Comparison of ENCODE assay signal across 13 mouse cellular contexts in the genomic region with DNA sequence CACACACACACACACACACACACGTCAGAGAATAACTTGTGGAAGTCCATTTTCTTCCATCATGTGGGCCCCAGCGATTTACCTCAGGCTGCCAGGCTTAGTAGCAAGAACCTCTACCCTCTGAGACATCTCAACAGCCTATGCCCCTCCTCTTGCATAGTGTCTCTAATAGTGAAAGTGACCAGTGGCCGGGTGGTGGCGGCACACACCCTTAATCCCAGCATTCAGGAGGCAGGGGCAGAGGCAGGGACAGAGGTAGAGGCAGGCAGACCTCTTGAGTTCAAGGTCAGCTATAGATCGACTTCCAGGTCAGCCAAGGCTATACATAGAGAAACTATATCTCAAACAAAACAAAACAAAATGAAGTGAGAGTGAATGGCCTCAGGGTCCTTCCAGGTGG. TPM values are rescaled to one million over a fixed set of nuclear protein-coding genes. Genes with fewer than 3 reads are reported as not detected.
A peak's percentile ranks its signal among the peaks of the same experiment; 100 is the strongest.
DNase-seq lines count a peak whose midpoint lies in the region; ATAC-seq and TF ChIP-seq lines count a peak whose summit lies in the region.
"Had no signal": no experiment of that assay in that cellular context is flagged by ENCODE, and none has a peak within 500 bp of the region (broad histone marks: within the 10 kb centered on the region; RNA-seq: fewer than 3 reads in every experiment).

No protein-coding gene starts in this region.

- DNase-seq in adrenal gland, adult 2 months, result peak; percentile 26
- DNase-seq in adrenal gland, adult 18-20 months (ENCODE audit: low spot score in 2 of 2), result no peak
- DNase-seq in kidney, adult 2 months, result no peak
- no peak for DNase-seq in kidney, postnatal 10 days
- peak; percentile 38 for DNase-seq in 3T3-L1 (ENCODE audit: low read depth, low spot score)
- DNase-seq in layer of hippocampus, adult 18-20 months (ENCODE audit: low spot score in 2 of 2), result no peak
- DNase-seq in ovary, adult 18-20 months (ENCODE audit: low spot score), result no peak
- DNase-seq: lung, postnatal 14 days; right cerebral cortex, postnatal 25 days had no signal

- 39% methylated on average over 5 of the region's 5 CpGs for WGBS in kidney, adult 2 months
- WGBS in heart, embryonic 14.5 days, result 25% methylated on average over 5 of the region's 5 CpGs

- no peak for ATAC-seq in heart, embryonic 14.5 days (ENCODE audit: insufficient number of reproducible peaks, insufficient read depth, low FRiP score, low read depth)

- H3K4me3 ChIP-seq in kidney, adult 2 months (ENCODE audit: insufficient read depth, low read depth, low read length), result no peak overlapping the region
- no peak overlapping the region for H3K4me3 ChIP-seq in heart, embryonic 14.5 days (ENCODE audit: control insufficient read depth in 1 of 2, insufficient read depth in 1 of 2, low read depth in 1 of 2, low read length in 2 of 2)
- H3K4me3 ChIP-seq: embryonic facial prominence, embryonic 13.5 days; limb, embryonic 13.5 days; midbrain, embryonic 12.5 days had no signal

- H3K4me1 ChIP-seq in kidney, adult 2 months (ENCODE audit: control insufficient read depth, insufficient read depth, low read length), result no peaks in the 10 kb centered on the region
- H3K4me1 ChIP-seq in heart, embryonic 14.5 days (ENCODE audit: control insufficient read depth in 2 of 2, insufficient read depth in 2 of 2, low read length in 2 of 2), result peaks cover 37 to 47% of the 10 kb centered on the region in 2 experiments

- H3K9ac ChIP-seq in heart, embryonic 14.5 days (ENCODE audit: low read length), result no peak overlapping the region
- H3K9ac ChIP-seq: embryonic facial prominence, embryonic 13.5 days; limb, embryonic 13.5 days; midbrain, embryonic 12.5 days had no signal

- no peaks in the 10 kb centered on the region for H3K27me3 ChIP-seq in kidney, adult 2 months (replicated peaks; ENCODE audit: control insufficient read depth, insufficient read depth, low read length)
- H3K27me3 ChIP-seq in heart, embryonic 14.5 days (ENCODE audit: control insufficient read depth, insufficient read depth, low read length), result no peaks in the 10 kb centered on the region
- H3K27me3 ChIP-seq: embryonic facial prominence, embryonic 13.5 days had no signal

- no peak overlapping the region for H3K4me2 ChIP-seq in heart, embryonic 14.5 days (ENCODE audit: low read length)
- H3K4me2 ChIP-seq: embryonic facial prominence, embryonic 13.5 days; limb, embryonic 13.5 days; midbrain, embryonic 12.5 days had no signal

- H3K27ac ChIP-seq in kidney, adult 2 months (ENCODE audit: insufficient read depth, low read depth, low read length), result no peak overlapping the region
- peak overlapping the region; percentile 82 to 86 for H3K27ac ChIP-seq in heart, embryonic 14.5 days (replicated peaks in 1 of 2; ENCODE audit: control insufficient read depth in 1 of 2, insufficient read depth in 1 of 2, low read depth in 2 of 2, low read length in 2 of 2)
- H3K27ac ChIP-seq: embryonic facial prominence, embryonic 13.5 days; limb, embryonic 13.5 days; midbrain, embryonic 12.5 days had no signal

- no peaks in the 10 kb centered on the region for H3K36me3 ChIP-seq in kidney, adult 2 months (ENCODE audit: control insufficient read depth, insufficient read depth, low read length)
- no peaks in the 10 kb centered on the region for H3K36me3 ChIP-seq in heart, embryonic 14.5 days (ENCODE audit: control insufficient read depth, insufficient read depth, low read length)
- H3K36me3 ChIP-seq: embryonic facial prominence, embryonic 13.5 days; limb, embryonic 13.5 days; midbrain, embryonic 12.5 days had no signal

- no peaks in the 10 kb centered on the region for H3K9me3 ChIP-seq in heart, embryonic 14.5 days (ENCODE audit: control insufficient read depth, low read length)
- H3K9me3 ChIP-seq: embryonic facial prominence, embryonic 13.5 days; limb, embryonic 13.5 days; midbrain, embryonic 12.5 days had no signal

- no peak for TF ChIP-seq POLR2A in kidney, adult 2 months (IDR thresholded peaks at IDR 0.05; ENCODE audit: low read depth, low read length)

- peak; percentile 29; the same call in 1 of the 2 replicates for TF ChIP-seq CTCF in kidney, adult 2 months (conservative IDR thresholded peaks at IDR 0.05; ENCODE audit: insufficient read depth, insufficient read length, low read depth, low read length)

RNA-seq across cellular contexts. Expression of a gene that starts 56.0 kb away (rescaled TPM):
- 10 to 100 TPM in 1 of 2 experiments, 1 to 10 TPM in 1; 8.9 to 16.1 TPM for total RNA-seq in adrenal gland, adult 2 months (2021)
- 19.6 and 24.4 TPM in 2 replicates for polyA plus RNA-seq in adrenal gland, adult 2 months (2012; rRNA removed)
- 10 to 100 TPM; 11.7 to 12.3 TPM for total RNA-seq in adrenal gland, adult 18-20 months (2021)
- 7.9 and 8.0 TPM in 2 replicates for polyA plus RNA-seq in kidney, adult 2 months (2012; rRNA removed)
- polyA plus RNA-seq in heart, embryonic 14.5 days (2014; fragmentation: Nextera tagmentation; extraction: Ambion mirVana), result 6.9 and 7.4 TPM in 2 replicates
- 10 to 100 TPM; 31.5 to 35.9 TPM for total RNA-seq in layer of hippocampus, adult 18-20 months (2021)

Comparison
In these comparisons a context has a peak if more than half of its experiments do, and no peak if none do; other contexts are left out.
1. DNase-seq: peak in adrenal gland, adult 2 months (single experiment) and 3T3-L1 (single experiment); none in adrenal gland, adult 18-20 months (0 of 2), kidney, adult 2 months (single experiment), kidney, postnatal 10 days (single experiment), layer of hippocampus, adult 18-20 months (0 of 2) and ovary, adult 18-20 months (single experiment).